Mouse (Mus musculus) testis, adult 2 months (tissue): ENCODE data around the gene Spock1. TPM values are rescaled to one million over a fixed set of nuclear protein-coding genes. Genes with fewer than 3 reads are reported as not detected.

Experiments used
- H3K27ac ChIP-seq: fragments of 200-500 bp; 2 replicates; pipeline ENCODE4 v1.5.1; 2012; ENCODE audit warnings: low read depth, low read length; ENCODE audit not compliant: control insufficient read depth, insufficient read depth
- H3K27me3 ChIP-seq: fragments of 200-500 bp; 2 replicates; pipeline ENCODE4 v1.6.1; 2012; ENCODE audit warnings: mild to moderate bottlenecking, low read length, moderate library complexity; ENCODE audit not compliant: control insufficient read depth, insufficient read depth
- H3K36me3 ChIP-seq: fragments of 200-500 bp; 2 replicates; pipeline ENCODE4 v1.6.1; 2012; ENCODE audit warnings: mild to moderate bottlenecking, low read length; ENCODE audit not compliant: control insufficient read depth, insufficient read depth
- H3K4me1 ChIP-seq: fragments of 200-500 bp; 2 replicates; pipeline ENCODE4 v1.6.1; 2012; ENCODE audit warnings: low read length; ENCODE audit not compliant: control insufficient read depth, insufficient read depth
- H3K4me3 ChIP-seq: fragments of 200-500 bp; 2 replicates; pipeline ENCODE4 v1.5.1; 2012; ENCODE audit warnings: low read depth, mild to moderate bottlenecking, low read length, moderate library complexity, mixed read lengths; ENCODE audit not compliant: control insufficient read depth
- CTCF ChIP-seq: fragments of 200-500 bp; IDR thresholded peaks from 2 replicates; pipeline ENCODE4 v1.5.1; 2012; ENCODE audit warnings: low read depth, mild to moderate bottlenecking, inconsistent platforms, low read length, moderate library complexity; ENCODE audit not compliant: control insufficient read depth, insufficient read depth, insufficient replicate concordance
- POLR2A ChIP-seq: fragments of 200-500 bp; IDR thresholded peaks from 2 replicates; pipeline ENCODE4 v1.6.1; 2012; ENCODE audit warnings: low read depth, mild to moderate bottlenecking, inconsistent platforms, low read length, moderate library complexity; ENCODE audit not compliant: control insufficient read depth
- polyA plus RNA-seq: library from polyadenylated mRNA; depleted of rRNA; stranded (reverse); fragments of >200 nt; gene quantifications from 2 replicates; pipeline ENCODE4 v1.2.3, GENCODE M21; 2012

Gene Spock1
- polyA plus RNA-seq, 1 experiment, result 0.70 TPM

GRCm38 (mm10) chr13:57676820-57677219 lies 231.3 kb downstream of the Spock1 start:
- H3K27me3 ChIP-seq, result no peaks in the 10 kb centered on the region
- H3K36me3 ChIP-seq, result no peaks in the 10 kb centered on the region
- H3K4me1 ChIP-seq, result no peaks in the 10 kb centered on the region
- H3K4me3 ChIP-seq, result no peak overlapping the region
- H3K27ac ChIP-seq, result no peak overlapping the region
- TF ChIP-seq POLR2A, result no peak
- no peak for TF ChIP-seq CTCF

GRCm38 (mm10) chr13:57673399-57673798 lies 234.7 kb downstream of the Spock1 start:
- no peaks in the 10 kb centered on the region for H3K36me3 ChIP-seq
- peaks cover 2% of the 10 kb centered on the region; the same call in 1 of the 2 replicates for H3K4me1 ChIP-seq
- H3K4me3 ChIP-seq, result no peak overlapping the region
- TF ChIP-seq CTCF (no peak), POLR2A (no peak)
- no peak overlapping the region for H3K27ac ChIP-seq
- H3K27me3 ChIP-seq, result no peaks in the 10 kb centered on the region

DNA sequence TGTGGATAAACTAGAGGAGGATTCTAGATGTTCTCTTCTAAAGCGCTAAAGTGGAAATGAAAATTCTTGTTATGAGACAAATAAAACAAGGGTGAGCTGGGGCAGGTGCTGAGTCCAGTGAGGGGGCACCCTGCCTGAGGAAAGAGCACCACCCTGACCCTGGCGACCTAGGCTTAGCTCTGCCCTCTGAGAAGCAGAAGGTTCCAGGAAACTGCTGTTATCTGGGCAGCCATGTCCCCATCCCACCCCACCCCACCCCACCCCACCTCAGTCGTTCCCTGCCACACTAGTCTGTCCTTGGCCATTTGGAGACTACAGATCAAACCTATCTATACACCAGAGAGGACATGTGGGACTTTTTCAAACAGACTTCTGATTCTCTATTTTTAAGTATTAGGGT lies 235.4 kb downstream of the Spock1 start:
- Histone ChIP-seq H3K27ac (no peak overlapping the region), H3K36me3 (no peaks in the 10 kb centered on the region), H3K4me3 (no peak overlapping the region), H3K4me1 (peaks cover 2% of the 10 kb centered on the region; the same call in 1 of the 2 replicates), H3K27me3 (no peaks in the 10 kb centered on the region)
- TF ChIP-seq CTCF (no peak), POLR2A (no peak)

DNA sequence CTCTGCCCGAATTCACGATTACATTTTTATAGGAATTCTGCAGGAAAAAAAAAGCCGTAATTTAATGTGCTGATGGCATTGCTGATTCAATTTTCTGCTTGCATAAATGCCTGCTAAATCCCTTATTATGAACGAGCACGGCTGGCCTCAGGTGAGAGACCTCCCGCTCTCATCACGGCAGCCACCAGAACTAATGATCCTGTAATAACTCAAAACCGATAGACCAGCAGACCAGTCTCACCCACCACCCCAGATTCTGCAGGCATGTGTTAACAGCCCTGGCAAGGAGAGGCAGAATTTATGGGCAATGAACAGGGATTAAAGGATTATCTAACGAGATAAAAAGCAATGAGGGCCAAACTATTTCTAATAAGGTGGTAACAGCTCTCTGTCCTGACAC lies 236.2 kb downstream of the Spock1 start:
- no peak for TF ChIP-seq CTCF
- TF ChIP-seq POLR2A, result no peak
- H3K36me3 ChIP-seq, result no peaks in the 10 kb centered on the region
- peaks cover 2% of the 10 kb centered on the region; the same call in 1 of the 2 replicates for H3K4me1 ChIP-seq
- H3K4me3 ChIP-seq, result no peak overlapping the region
- H3K27me3 ChIP-seq, result no peaks in the 10 kb centered on the region
- no peak overlapping the region for H3K27ac ChIP-seq

- Histone ChIP-seq H3K4me1 (peaks cover 3% of the 10 kb centered on the region; the same call in 1 of the 2 replicates), H3K27me3 (no peaks in the 10 kb centered on the region), H3K27ac (no peak overlapping the region), H3K36me3 (no peaks in the 10 kb centered on the region), H3K4me3 (no peak overlapping the region)
- no peak for TF ChIP-seq POLR2A
- no peak for TF ChIP-seq CTCF
Measured at GRCm38 (mm10) chr13:57671322-57671721, 236.8 kb downstream of the Spock1 start.

- Histone ChIP-seq H3K27ac (no peak overlapping the region), H3K27me3 (no peaks in the 10 kb centered on the region), H3K4me1 (peaks cover 3% of the 10 kb centered on the region; the same call in 1 of the 2 replicates), H3K4me3 (no peak overlapping the region), H3K36me3 (no peaks in the 10 kb centered on the region)
- TF ChIP-seq CTCF (no peak), POLR2A (no peak)
Measured at GRCm38 (mm10) chr13:57667621-57668020, 240.5 kb downstream of the Spock1 start.

- Histone ChIP-seq H3K27ac (no peak overlapping the region), H3K27me3 (no peaks in the 10 kb centered on the region), H3K4me1 (peaks cover 3% of the 10 kb centered on the region; the same call in 1 of the 2 replicates), H3K4me3 (no peak overlapping the region), H3K36me3 (no peaks in the 10 kb centered on the region)
- TF ChIP-seq CTCF (no peak), POLR2A (no peak)
Measured at GRCm38 (mm10) chr13:57666173-57666842, 241.8 kb downstream of the Spock1 start.
